Mouse (Mus musculus): Measurements from ENCODE around the gene Fzd2. TPM values are rescaled to one million over a fixed set of nuclear protein-coding genes. Genes with fewer than 3 reads are reported as not detected.
"Not testable (repeated sequence)": the region's sequence is repeated elsewhere in the genome, so short reads cannot be mapped to it uniquely, and the experiment has no call there.

The Fzd2 gene
- polyA plus RNA-seq (2015; fragmentation: Nextera tagmentation; extraction: Ambion mirVana): 0.99 and 1.1 TPM in 2 replicates

DNA sequence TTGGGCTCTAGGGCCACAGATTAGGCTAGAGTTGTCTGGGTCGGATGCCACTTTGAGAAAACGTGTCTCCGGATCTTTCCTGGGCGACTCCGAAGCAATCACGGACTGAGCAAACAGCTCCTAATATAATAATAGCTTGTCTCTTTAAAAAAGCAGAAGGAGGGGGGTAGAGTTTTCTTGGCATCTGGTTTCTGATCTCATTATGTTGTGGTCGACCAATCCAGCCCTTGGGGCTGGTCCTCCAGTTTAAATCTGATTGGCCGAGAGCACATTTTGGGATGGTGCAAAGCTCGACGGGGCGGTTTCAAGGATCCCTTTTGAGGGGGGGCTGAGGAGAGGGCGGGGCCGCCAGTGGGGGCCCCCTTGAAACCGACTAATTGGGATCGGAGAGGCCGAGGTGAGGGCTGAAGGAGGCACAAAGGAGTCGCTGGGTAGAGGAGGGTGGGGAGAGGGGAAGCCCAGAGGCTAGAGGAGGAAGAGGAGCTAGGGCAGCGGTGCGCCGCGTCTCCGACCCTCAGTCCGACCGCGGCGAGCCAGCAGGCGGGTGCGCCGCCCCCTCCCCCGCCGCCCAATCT, at the start of gene Fzd2:
Fzd2 (plus strand) TSS at position 387 of the 575 bp plus-strand sequence.
- Histone ChIP-seq H3K27ac (peak within 1 kb of the TSS; percentile 39), H3K27me3 (peaks cover 85% of the 10 kb centered on the region)
- under 1% methylated on average over 21 of the region's 31 CpGs for WGBS (ENCODE audit: insufficient replicate concordance)

DNA sequence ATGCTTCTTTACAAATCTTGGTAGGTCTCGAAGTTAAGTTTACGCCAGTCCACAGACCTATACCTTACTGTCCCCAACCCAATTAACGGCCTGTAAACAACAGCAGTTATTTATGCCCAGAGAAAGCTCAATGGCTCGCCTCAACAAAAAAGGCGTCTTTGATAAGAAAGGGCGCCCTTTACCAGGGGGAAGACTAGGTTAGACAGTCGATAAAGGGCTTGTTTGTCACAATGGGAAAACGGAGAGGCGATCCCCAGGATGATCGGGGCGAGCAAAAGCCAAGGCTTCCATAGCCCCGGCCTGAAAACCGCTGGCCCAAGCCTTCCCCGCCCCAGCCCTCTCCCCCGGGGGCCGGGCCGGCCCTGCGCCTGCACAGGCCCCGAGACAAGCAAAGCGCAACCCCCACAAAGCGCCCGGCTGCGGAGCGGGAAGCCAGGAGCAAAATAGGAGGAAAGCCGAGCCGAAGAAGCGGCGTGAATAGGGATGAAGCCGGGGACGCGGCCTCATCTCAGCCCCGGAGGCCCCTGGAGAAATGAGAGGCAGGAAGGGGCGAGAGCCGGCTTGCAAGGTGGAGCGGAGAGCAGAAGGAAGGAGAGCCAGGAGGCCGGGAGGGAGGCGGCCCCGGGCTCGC, 48.7 kb upstream of the Fzd2 start:
- H3K27me3 ChIP-seq: no peaks in the 10 kb centered on the region
- no peaks in the 10 kb centered on the region for H3K9me3 ChIP-seq (replicated peaks)
- 0 out of 2 replicates have a peak, but pooled peaks cover 5% of the 10 kb centered on the region for H3K36me3 ChIP-seq
- peak; percentile 64 for ATAC-seq (ENCODE audit: low read depth)
- peak overlapping the region; percentile 98 for H3K9ac ChIP-seq
- peak overlapping the region; percentile 100 for H3K4me3 ChIP-seq (replicated peaks)
- H3K27ac ChIP-seq: peak overlapping the region; percentile 92
- peaks cover 37% of the 10 kb centered on the region for H3K4me1 ChIP-seq (replicated peaks)
- DNase-seq: no peak
- under 1% methylated on average over 39 of the region's 39 CpGs for WGBS (ENCODE audit: insufficient replicate concordance)
- peak overlapping the region; percentile 70 for H3K4me2 ChIP-seq

More for the DNA sequence above, at the start of gene Fzd2:
- Histone ChIP-seq H3K9me3 (replicated peaks) (no peaks in the 10 kb centered on the region), H3K4me2 (peak within 1 kb of the TSS; percentile 59), H3K4me3 (replicated peaks) (peak within 1 kb of the TSS; percentile 54), H3K9ac (peak within 1 kb of the TSS; percentile 33), H3K4me1 (replicated peaks) (peaks cover 15% of the 10 kb centered on the region), H3K36me3 (no peaks in the 10 kb centered on the region)
- peak; percentile 60 for ATAC-seq (ENCODE audit: low read depth)
- no peak for DNase-seq

GRCm38 (mm10) chr11:102556031-102556715, 48.0 kb upstream of the Fzd2 start, which contains the start of gene Gpatch8:
Gene Gpatch8 (minus strand): TSS chr11:102556392.
- Histone ChIP-seq H3K36me3 (0 out of 2 replicates have a peak, but pooled peaks cover 1% of the 10 kb centered on the region), H3K27me3 (no peaks in the 10 kb centered on the region), H3K4me1 (replicated peaks) (peaks cover 34% of the 10 kb centered on the region), H3K4me2 (peak within 1 kb of the TSS; percentile 70), H3K9ac (peak within 1 kb of the TSS; percentile 98), H3K27ac (peak within 1 kb of the TSS; percentile 92), H3K4me3 (replicated peaks) (peak within 1 kb of the TSS; percentile 100), H3K9me3 (replicated peaks) (no peaks in the 10 kb centered on the region)
- DNase-seq (peak; percentile 79), ATAC-seq (ENCODE audit: low read depth) (peak; percentile 93)
- WGBS (ENCODE audit: insufficient replicate concordance): under 1% methylated on average over 50 of the region's 55 CpGs

- DNase-seq: no peak
- H3K27me3 ChIP-seq: no peaks in the 10 kb centered on the region
- H3K4me2 ChIP-seq: peak overlapping the region; percentile 70; the same call in 1 of the 2 replicates
- peaks cover 30% of the 10 kb centered on the region for H3K4me1 ChIP-seq (replicated peaks)
- WGBS (ENCODE audit: insufficient replicate concordance): 9% methylated on average over 3 of the region's 3 CpGs
- peak overlapping the region; percentile 98 for H3K9ac ChIP-seq
- no peaks in the 10 kb centered on the region for H3K9me3 ChIP-seq (replicated peaks)
- peak overlapping the region; percentile 100 for H3K4me3 ChIP-seq (replicated peaks)
- H3K36me3 ChIP-seq: no peaks in the 10 kb centered on the region
- ATAC-seq (ENCODE audit: low read depth): no peak
- peak overlapping the region; percentile 92; the same call in 1 of the 2 replicates for H3K27ac ChIP-seq
These were observed 47.5 kb upstream of the Fzd2 start for GRCm38 (mm10) chr11:102556716-102557074.

DNA sequence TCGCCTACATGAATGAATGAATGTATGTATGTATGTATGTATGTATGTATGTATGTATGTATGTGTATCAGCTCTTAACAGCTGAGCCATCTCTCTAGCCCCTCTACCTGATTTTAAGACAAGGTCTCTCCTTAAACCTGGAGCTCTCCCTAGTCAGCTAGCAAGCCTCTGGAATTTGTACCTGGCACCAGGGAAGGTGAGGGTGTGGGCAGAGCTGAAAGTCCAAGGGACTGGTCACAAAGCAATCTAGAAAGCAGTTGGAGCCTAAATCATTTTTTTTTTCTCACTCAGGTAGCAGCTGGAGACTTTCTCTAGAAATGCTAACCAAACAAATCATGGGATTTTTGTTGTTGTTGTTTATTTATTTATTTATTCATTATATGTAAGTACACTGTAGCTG, 46.8 kb upstream of the Fzd2 start:
- no peak for DNase-seq

GRCm38 (mm10) chr11:102558704-102559103, 45.5 kb upstream of the Fzd2 start:
- Histone ChIP-seq H3K4me3 (replicated peaks) (no peak overlapping the region), H3K4me1 (replicated peaks) (peaks cover 23% of the 10 kb centered on the region), H3K27me3 (no peaks in the 10 kb centered on the region), H3K9me3 (replicated peaks) (no peaks in the 10 kb centered on the region), H3K9ac (no peak overlapping the region), H3K36me3 (no peaks in the 10 kb centered on the region), H3K27ac (no peak overlapping the region), H3K4me2 (no peak overlapping the region)
- DNase-seq (no peak), ATAC-seq (ENCODE audit: low read depth) (no peak)
- WGBS (ENCODE audit: insufficient replicate concordance): 69% methylated on average over 5 of the region's 5 CpGs

More for the DNA sequence above, 46.8 kb upstream of the Fzd2 start:
- no peak overlapping the region for H3K27ac ChIP-seq
- no peaks in the 10 kb centered on the region for H3K27me3 ChIP-seq
- no peak for ATAC-seq (ENCODE audit: low read depth)
- H3K36me3 ChIP-seq: no peaks in the 10 kb centered on the region
- 79% methylated on average over 1 of the region's 1 CpGs for WGBS (ENCODE audit: insufficient replicate concordance)
- H3K4me1 ChIP-seq (replicated peaks): peaks cover 25% of the 10 kb centered on the region
- H3K4me3 ChIP-seq (replicated peaks): no peak overlapping the region
- no peaks in the 10 kb centered on the region for H3K9me3 ChIP-seq (replicated peaks)
- no peak overlapping the region for H3K4me2 ChIP-seq
- H3K9ac ChIP-seq: no peak overlapping the region

DNA sequence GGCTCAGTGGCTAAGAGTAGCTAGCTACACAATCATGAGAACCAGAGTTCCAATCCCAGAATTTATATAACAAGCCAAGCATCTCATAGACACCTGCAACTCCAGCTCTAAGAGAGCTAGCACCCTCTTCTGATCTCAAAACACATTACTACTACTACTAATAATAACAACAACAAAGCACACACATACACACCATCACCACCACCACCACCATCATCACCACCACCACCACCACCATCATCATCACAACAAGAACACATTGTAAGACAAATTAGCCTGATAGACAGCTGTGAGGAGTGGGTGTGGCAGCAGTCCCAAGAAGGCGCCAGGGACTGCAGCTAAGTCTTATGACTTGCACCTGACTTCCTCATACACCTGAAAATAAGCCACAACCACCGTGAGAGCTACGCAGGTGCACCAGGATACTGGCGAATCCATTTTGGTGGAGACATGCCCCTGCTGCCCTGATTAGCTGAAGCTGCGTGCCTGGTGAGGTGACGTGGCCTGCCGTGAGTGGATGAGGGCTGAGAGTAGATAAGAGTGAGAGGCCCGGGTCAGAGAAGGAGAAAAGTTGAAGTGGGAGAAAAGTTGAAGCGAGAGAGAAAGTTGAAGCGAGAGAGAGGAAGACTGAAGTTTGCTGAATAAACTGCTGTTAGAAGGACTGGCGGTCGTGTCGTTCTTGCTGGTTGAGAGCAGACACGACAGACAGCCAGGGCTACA, 39.1 kb upstream of the Fzd2 start:
- Histone ChIP-seq H3K4me2 (peak overlapping the region; percentile 55), H3K4me1 (replicated peaks) (peaks cover 18% of the 10 kb centered on the region), H3K4me3 (replicated peaks) (peak overlapping the region; percentile 29; the same call in 1 of the 2 replicates), H3K9ac (peak overlapping the region; percentile 54), H3K27ac (peak overlapping the region; percentile 84)
- peak; percentile 86 for ATAC-seq (ENCODE audit: low read depth)
- not testable (repeated sequence) for H3K36me3 ChIP-seq; H3K27me3 ChIP-seq; H3K9me3 ChIP-seq (replicated peaks)
- peak; percentile 38 for DNase-seq
- WGBS (ENCODE audit: insufficient replicate concordance): 39% methylated on average over 14 of the region's 14 CpGs

GRCm38 (mm10) chr11:102565741-102566140, 38.5 kb upstream of the Fzd2 start:
- DNase-seq (no peak), ATAC-seq (ENCODE audit: low read depth) (peak; percentile 68)
- Histone ChIP-seq H3K36me3 (no peaks in the 10 kb centered on the region), H3K4me1 (replicated peaks) (peaks cover 18% of the 10 kb centered on the region), H3K27ac (peak overlapping the region; percentile 84), H3K4me3 (replicated peaks) (0 out of 2 replicates have a peak overlapping the region, but pooled peaks have one; percentile 16), H3K9me3 (replicated peaks) (no peaks in the 10 kb centered on the region), H3K27me3 (no peaks in the 10 kb centered on the region), H3K9ac (peak overlapping the region; percentile 54), H3K4me2 (peak overlapping the region; percentile 55)

- H3K36me3 ChIP-seq: no peaks in the 10 kb centered on the region
- H3K4me3 ChIP-seq (replicated peaks): no peak overlapping the region
- DNase-seq (no peak), ATAC-seq (ENCODE audit: low read depth) (no peak)
- H3K4me2 ChIP-seq: no peak overlapping the region
- WGBS (ENCODE audit: insufficient replicate concordance): 94% methylated on average over 1 of the region's 1 CpGs
- H3K9ac ChIP-seq: no peak overlapping the region
- H3K27ac ChIP-seq: peak overlapping the region; percentile 84; the same call in 1 of the 2 replicates
- H3K4me1 ChIP-seq (replicated peaks): peaks cover 18% of the 10 kb centered on the region
- no peaks in the 10 kb centered on the region for H3K27me3 ChIP-seq
- no peaks in the 10 kb centered on the region for H3K9me3 ChIP-seq (replicated peaks)
These were observed 37.9 kb upstream of the Fzd2 start for GRCm38 (mm10) chr11:102566290-102566689.

- Histone ChIP-seq H3K4me2 (no peak overlapping the region), H3K9ac (no peak overlapping the region), H3K9me3 (replicated peaks) (no peaks in the 10 kb centered on the region), H3K27ac (no peak overlapping the region), H3K27me3 (no peaks in the 10 kb centered on the region), H3K36me3 (no peaks in the 10 kb centered on the region), H3K4me1 (replicated peaks) (peaks cover 18% of the 10 kb centered on the region), H3K4me3 (replicated peaks) (no peak overlapping the region)
- 76% methylated on average over 6 of the region's 6 CpGs for WGBS (ENCODE audit: insufficient replicate concordance)
- DNase-seq: no peak
- ATAC-seq (ENCODE audit: low read depth): no peak
These were observed 37.0 kb upstream of the Fzd2 start for GRCm38 (mm10) chr11:102567157-102567556.

DNA sequence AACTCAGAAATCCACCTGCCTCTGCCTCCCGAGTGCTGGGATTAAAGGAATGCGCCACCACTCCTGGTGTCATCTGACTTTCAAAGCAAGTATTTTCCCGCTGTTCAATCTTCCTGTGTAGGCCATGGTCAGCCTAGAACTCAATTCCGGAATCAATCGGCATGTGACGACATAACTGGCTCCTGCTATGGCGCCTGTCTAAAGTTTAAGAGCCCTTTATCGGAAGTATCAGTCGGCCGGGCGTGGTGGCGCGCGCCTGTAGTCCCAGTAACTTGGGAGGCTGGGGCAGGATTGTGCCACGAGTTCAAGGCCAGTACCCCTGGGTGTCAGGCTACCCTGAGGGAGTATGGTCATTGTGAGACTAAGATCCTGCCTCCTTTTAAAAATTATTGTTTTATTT, 36.5 kb upstream of the Fzd2 start:
- H3K9ac ChIP-seq: no peak overlapping the region
- 92% methylated on average over 15 of the region's 15 CpGs for WGBS (ENCODE audit: insufficient replicate concordance)
- DNase-seq (no peak), ATAC-seq (ENCODE audit: low read depth) (no peak)
- no peak overlapping the region for H3K4me3 ChIP-seq (replicated peaks)
- no peaks in the 10 kb centered on the region for H3K9me3 ChIP-seq (replicated peaks)
- H3K4me1 ChIP-seq (replicated peaks): peaks cover 18% of the 10 kb centered on the region
- no peak overlapping the region for H3K4me2 ChIP-seq
- no peaks in the 10 kb centered on the region for H3K36me3 ChIP-seq
- H3K27ac ChIP-seq: no peak overlapping the region
- no peaks in the 10 kb centered on the region for H3K27me3 ChIP-seq

Data from liver, embryonic 13.5 days (tissue).